Mouse (Mus musculus) E14TG2a.4 (cell line): Measurements from ENCODE around the gene Pidd1.
"Not testable (repeated sequence)": the region's sequence is repeated elsewhere in the genome, so short reads cannot be mapped to it uniquely, and the experiment has no call there.

Source experiments
- CTCF ChIP-seq: conservative IDR thresholded peaks from 2 replicates; pipeline ENCODE4 v1.5.1; 2014; ENCODE audit warnings: low read length
- NANOG ChIP-seq: IDR thresholded peaks from 2 replicates; pipeline ENCODE4 v1.6.1; 2014; ENCODE audit warnings: borderline replicate concordance, low read length, mixed read lengths
- POU5F1 ChIP-seq: IDR thresholded peaks from 2 replicates; pipeline ENCODE4 v1.6.1; 2014; ENCODE audit warnings: low read length, borderline replicate concordance

GRCm38 (mm10) chr7:141446374-141446773 is 2.5 kb upstream of the Pidd1 start:
- TF ChIP-seq CTCF, NANOG, POU5F1: not testable (repeated sequence)
